Mouse (Mus musculus): ENCODE measurements around the gene Casr. TPM values are rescaled to one million over a fixed set of nuclear protein-coding genes. Genes with fewer than 3 reads are reported as not detected.
A peak's percentile ranks its signal among the peaks of the same experiment; 100 is the strongest.

Gene Casr
- polyA plus RNA-seq (2012; rRNA removed), result 0.31 and 0.32 TPM in 2 replicates

GRCm38 (mm10) chr16:36561386-36562338 is at the start of gene Casr:
Gene Casr (minus strand): TSS chr16:36562141.
- H3K4me3 ChIP-seq (ENCODE audit: insufficient read depth, low read length), result 0 out of 2 replicates have a peak within 1 kb of the TSS, but pooled peaks have one; percentile 2
- TF ChIP-seq POLR2A (IDR thresholded peaks at IDR 0.05; ENCODE audit: extremely low read depth, insufficient read depth, low read length), result no peak
- no peak for TF ChIP-seq CTCF (IDR thresholded peaks at IDR 0.05; ENCODE audit: extremely low read depth, insufficient read depth, low read length)
- no peaks in the 10 kb centered on the region for H3K4me1 ChIP-seq (ENCODE audit: control insufficient read depth, insufficient read depth, low read length)
- H3K27ac ChIP-seq (ENCODE audit: insufficient read depth, low read length), result no peak within 1 kb of the TSS

GRCm38 (mm10) chr16:36602632-36603031 is 40.7 kb upstream of the Casr start:
- Histone ChIP-seq H3K27ac (ENCODE audit: insufficient read depth, low read length) (no peak overlapping the region), H3K4me3 (ENCODE audit: insufficient read depth, low read length) (no peak overlapping the region), H3K4me1 (ENCODE audit: control insufficient read depth, insufficient read depth, low read length) (no peaks in the 10 kb centered on the region)
- TF ChIP-seq CTCF (IDR thresholded peaks at IDR 0.05; ENCODE audit: extremely low read depth, insufficient read depth, low read length) (no peak), POLR2A (IDR thresholded peaks at IDR 0.05; ENCODE audit: extremely low read depth, insufficient read depth, low read length) (no peak)

GRCm38 (mm10) chr16:36598265-36598664 is 36.3 kb upstream of the Casr start:
- Histone ChIP-seq H3K4me1 (ENCODE audit: control insufficient read depth, insufficient read depth, low read length) (no peaks in the 10 kb centered on the region), H3K27ac (ENCODE audit: insufficient read depth, low read length) (no peak overlapping the region), H3K4me3 (ENCODE audit: insufficient read depth, low read length) (no peak overlapping the region)
- TF ChIP-seq POLR2A (IDR thresholded peaks at IDR 0.05; ENCODE audit: extremely low read depth, insufficient read depth, low read length) (no peak), CTCF (IDR thresholded peaks at IDR 0.05; ENCODE audit: extremely low read depth, insufficient read depth, low read length) (no peak)

- Histone ChIP-seq H3K4me1 (ENCODE audit: control insufficient read depth, insufficient read depth, low read length) (no peaks in the 10 kb centered on the region), H3K4me3 (ENCODE audit: insufficient read depth, low read length) (no peak overlapping the region), H3K27ac (ENCODE audit: insufficient read depth, low read length) (no peak overlapping the region)
- TF ChIP-seq CTCF (IDR thresholded peaks at IDR 0.05; ENCODE audit: extremely low read depth, insufficient read depth, low read length) (no peak), POLR2A (IDR thresholded peaks at IDR 0.05; ENCODE audit: extremely low read depth, insufficient read depth, low read length) (no peak)
These were observed 34.9 kb upstream of the Casr start for GRCm38 (mm10) chr16:36596671-36597410.

- no peak overlapping the region for H3K27ac ChIP-seq (ENCODE audit: insufficient read depth, low read length)
- H3K4me3 ChIP-seq (ENCODE audit: insufficient read depth, low read length), result no peak overlapping the region
- no peak for TF ChIP-seq CTCF (IDR thresholded peaks at IDR 0.05; ENCODE audit: extremely low read depth, insufficient read depth, low read length)
- no peak for TF ChIP-seq POLR2A (IDR thresholded peaks at IDR 0.05; ENCODE audit: extremely low read depth, insufficient read depth, low read length)
- H3K4me1 ChIP-seq (ENCODE audit: control insufficient read depth, insufficient read depth, low read length), result no peaks in the 10 kb centered on the region
These were observed 28.0 kb upstream of the Casr start for GRCm38 (mm10) chr16:36589898-36590297.

GRCm38 (mm10) chr16:36587971-36588370 is 26.0 kb upstream of the Casr start:
- H3K4me3 ChIP-seq (ENCODE audit: insufficient read depth, low read length), result no peak overlapping the region
- H3K4me1 ChIP-seq (ENCODE audit: control insufficient read depth, insufficient read depth, low read length), result no peaks in the 10 kb centered on the region
- no peak overlapping the region for H3K27ac ChIP-seq (ENCODE audit: insufficient read depth, low read length)
- TF ChIP-seq POLR2A (IDR thresholded peaks at IDR 0.05; ENCODE audit: extremely low read depth, insufficient read depth, low read length), result no peak
- no peak for TF ChIP-seq CTCF (IDR thresholded peaks at IDR 0.05; ENCODE audit: extremely low read depth, insufficient read depth, low read length)

- Histone ChIP-seq H3K4me3 (ENCODE audit: insufficient read depth, low read length) (no peak overlapping the region), H3K4me1 (ENCODE audit: control insufficient read depth, insufficient read depth, low read length) (no peaks in the 10 kb centered on the region), H3K27ac (ENCODE audit: insufficient read depth, low read length) (no peak overlapping the region)
- TF ChIP-seq POLR2A (IDR thresholded peaks at IDR 0.05; ENCODE audit: extremely low read depth, insufficient read depth, low read length) (no peak), CTCF (IDR thresholded peaks at IDR 0.05; ENCODE audit: extremely low read depth, insufficient read depth, low read length) (no peak)
These were observed 20.1 kb upstream of the Casr start for GRCm38 (mm10) chr16:36582073-36582472.

- no peak overlapping the region for H3K27ac ChIP-seq (ENCODE audit: insufficient read depth, low read length)
- no peaks in the 10 kb centered on the region for H3K4me1 ChIP-seq (ENCODE audit: control insufficient read depth, insufficient read depth, low read length)
- H3K4me3 ChIP-seq (ENCODE audit: insufficient read depth, low read length), result no peak overlapping the region
- TF ChIP-seq CTCF (IDR thresholded peaks at IDR 0.05; ENCODE audit: extremely low read depth, insufficient read depth, low read length) (no peak), POLR2A (IDR thresholded peaks at IDR 0.05; ENCODE audit: extremely low read depth, insufficient read depth, low read length) (no peak)
These were observed 10.0 kb upstream of the Casr start for GRCm38 (mm10) chr16:36571942-36572341.

GRCm38 (mm10) chr16:36559573-36559972 is 2.4 kb downstream of the Casr start:
- Histone ChIP-seq H3K4me1 (ENCODE audit: control insufficient read depth, insufficient read depth, low read length) (no peaks in the 10 kb centered on the region), H3K4me3 (ENCODE audit: insufficient read depth, low read length) (no peak overlapping the region), H3K27ac (ENCODE audit: insufficient read depth, low read length) (no peak overlapping the region)
- no peak for TF ChIP-seq CTCF (IDR thresholded peaks at IDR 0.05; ENCODE audit: extremely low read depth, insufficient read depth, low read length)
- no peak for TF ChIP-seq POLR2A (IDR thresholded peaks at IDR 0.05; ENCODE audit: extremely low read depth, insufficient read depth, low read length)

Measured in cortical plate, adult 2 months (tissue).